Mouse (Mus musculus) T-helper 17 cell (primary cell): ENCODE data around the gene Gins1.

Source experiments
- in situ Hi-C, 2 experiments: fragments of 300-600 bp; cut with MboI, MseI; formaldehyde crosslinking; loops; 1 replicate in 1 of 2; 2 replicates in 1 of 2; pipeline ENCODE4 v1.15.1; 2025; ENCODE audit warnings: high pct_unique_total_duplicates in 2 of 2

The Gins1 gene

GRCm38 (mm10) chr2:150904936-150905450 lies at the start of gene Gins1:
TSS of gene Gins1 (plus strand) at chr2:150905400.
- in situ Hi-C loops: loop anchor here (10.0 to 25.0 kb wide), 3 partner anchors 330 to 832 kb away; partner anchors contain the start of genes Cst7 (in 1 of the 2), Fkbp1a (in 1 of the 2) and Psmf1 (in 1 of the 2)

GRCm38 (mm10) chr2:150858724-150859487 lies 46.3 kb upstream of the Gins1 start:
- in situ Hi-C loops: no loop called here

- in situ Hi-C loops: no loop called here
Measured at GRCm38 (mm10) chr2:150859709-150860470, 45.3 kb upstream of the Gins1 start.

DNA sequence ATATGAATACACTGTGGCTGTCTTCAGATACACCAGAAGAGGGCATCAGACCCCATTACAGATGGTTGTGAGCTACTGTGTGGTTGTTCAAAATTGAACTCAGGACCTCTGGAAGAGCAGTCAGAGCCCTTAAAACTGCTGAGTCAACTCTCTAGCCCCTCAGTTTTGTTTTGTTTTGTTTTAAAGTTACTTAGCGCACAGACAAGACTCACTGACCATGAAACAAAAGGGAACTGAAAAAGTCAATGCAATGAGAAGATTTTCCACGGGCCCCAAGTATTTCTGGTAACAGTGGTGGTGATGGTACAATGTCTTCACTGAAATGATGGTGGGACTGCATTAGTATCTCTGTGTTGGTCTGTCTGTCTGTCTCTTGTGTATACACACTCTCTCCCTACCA lies 44.1 kb upstream of the Gins1 start:
- in situ Hi-C loops: no loop called here

DNA sequence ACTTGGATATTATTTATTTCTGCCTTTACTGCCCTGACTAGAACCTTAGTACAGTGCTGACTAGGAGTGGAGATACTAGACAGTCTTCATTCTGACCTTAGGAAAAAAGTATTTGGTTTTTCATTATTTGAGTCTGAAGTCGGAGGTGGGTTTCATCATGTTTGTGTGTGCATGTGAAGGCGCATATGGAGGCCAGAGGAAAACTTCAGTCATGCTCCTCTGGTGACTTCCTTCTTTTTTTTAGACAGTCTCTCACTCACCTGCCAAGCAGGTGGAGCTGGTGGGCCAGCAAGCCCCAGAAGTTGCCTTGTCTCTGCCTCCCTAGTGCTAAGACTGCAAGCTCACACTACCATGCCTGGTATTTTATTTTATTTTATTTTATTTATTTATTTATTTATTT lies 38.2 kb upstream of the Gins1 start:
- in situ Hi-C loops: no loop called here

- in situ Hi-C loops: no loop called here
Measured at GRCm38 (mm10) chr2:150869446-150869845, 35.8 kb upstream of the Gins1 start.

- in situ Hi-C loops: no loop called here
Measured at GRCm38 (mm10) chr2:150874508-150874907, 30.7 kb upstream of the Gins1 start.

GRCm38 (mm10) chr2:150875226-150875625 lies 30.0 kb upstream of the Gins1 start:
- in situ Hi-C loops: no loop called here

- in situ Hi-C loops: no loop called here
Measured at GRCm38 (mm10) chr2:150877561-150877960, 27.6 kb upstream of the Gins1 start.

DNA sequence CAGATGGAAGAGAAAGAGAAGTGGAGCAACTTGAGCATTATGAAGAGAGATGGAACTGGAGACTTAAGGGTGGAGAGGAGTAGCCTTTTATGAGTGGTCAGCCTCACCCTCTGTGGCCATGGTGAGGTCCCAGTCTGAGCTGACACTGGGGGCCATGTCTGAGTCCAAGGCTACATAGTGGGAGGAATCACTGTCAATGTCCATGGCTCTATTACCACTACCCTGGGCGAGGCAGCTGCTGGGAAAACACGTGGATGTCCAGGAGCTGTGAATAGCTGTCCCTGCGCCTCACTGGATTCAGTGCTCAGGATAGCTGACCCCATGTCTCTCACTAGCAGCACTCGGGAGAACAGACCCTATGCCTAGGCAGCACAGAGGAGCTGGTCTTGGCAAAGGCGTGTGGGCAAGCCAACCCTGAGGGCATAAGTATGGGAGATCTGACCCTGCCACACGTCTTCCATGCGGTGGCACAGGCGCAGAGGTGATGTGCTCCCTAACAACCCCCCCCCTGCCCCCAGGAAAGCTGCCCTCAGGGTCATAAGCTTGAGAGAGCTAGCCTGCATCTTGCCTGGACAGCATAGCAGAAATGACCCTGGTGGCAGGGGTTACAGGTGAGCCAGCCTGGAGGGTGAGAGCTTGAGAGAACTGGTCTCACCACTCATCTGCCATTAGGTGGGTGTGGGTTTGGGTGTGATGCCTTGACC lies 21.0 kb upstream of the Gins1 start:
- in situ Hi-C loops: no loop called here

DNA sequence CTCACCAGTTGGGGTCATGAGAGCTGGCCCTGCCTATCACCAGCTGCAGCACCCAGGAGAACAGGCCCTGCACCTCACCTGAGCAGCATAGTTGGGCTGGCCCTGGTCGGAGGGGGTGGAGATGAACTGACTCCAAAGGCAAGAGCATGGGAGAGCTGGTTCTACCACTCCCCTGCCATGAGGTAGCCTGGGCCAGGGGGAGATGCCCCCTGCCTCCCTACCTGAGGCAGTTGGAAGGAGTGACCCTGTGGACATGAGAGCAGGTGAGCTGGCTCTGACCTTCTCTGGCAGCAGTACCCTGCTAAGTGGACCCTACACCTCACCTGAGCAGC lies 20.5 kb upstream of the Gins1 start:
- in situ Hi-C loops: no loop called here

- in situ Hi-C loops: no loop called here
Measured at GRCm38 (mm10) chr2:150885814-150886213, 19.4 kb upstream of the Gins1 start.

DNA sequence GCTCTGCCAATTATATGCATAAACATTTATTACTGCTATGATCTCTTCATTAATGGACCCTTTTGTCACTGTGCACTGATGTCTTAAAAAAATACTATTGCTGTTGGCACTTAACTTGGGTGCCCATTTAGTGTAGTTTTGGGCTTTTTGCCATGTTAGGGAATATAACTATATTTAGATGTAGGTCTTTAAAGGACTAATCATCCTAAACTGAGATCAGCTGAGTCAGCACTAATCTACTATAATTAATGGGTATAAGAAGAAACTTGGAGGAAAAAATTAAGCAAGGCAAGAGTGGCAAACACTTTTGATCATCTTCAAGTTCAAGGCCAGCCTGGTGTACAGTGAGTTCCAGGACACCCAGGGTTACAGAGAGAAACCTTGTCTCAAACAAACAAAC lies 18.9 kb upstream of the Gins1 start:
- in situ Hi-C loops: no loop called here

GRCm38 (mm10) chr2:150887370-150887769 lies 17.8 kb upstream of the Gins1 start:
- in situ Hi-C loops: no loop called here

GRCm38 (mm10) chr2:150894617-150895267 lies 10.5 kb upstream of the Gins1 start:
- in situ Hi-C loops: no loop called here

GRCm38 (mm10) chr2:150895691-150896252 lies 9.4 kb upstream of the Gins1 start:
- in situ Hi-C loops: no loop called here

- in situ Hi-C loops: loop anchor here (10.0 to 25.0 kb wide), 3 partner anchors 326 to 837 kb away; partner anchors contain the start of genes Cst7 (in 1 of the 2), Fkbp1a (in 1 of the 2) and Psmf1 (in 1 of the 2)
Measured at GRCm38 (mm10) chr2:150900341-150900740, 4.9 kb upstream of the Gins1 start.

- in situ Hi-C loops: loop anchor here (10.0 to 25.0 kb wide), 3 partner anchors 328 to 835 kb away; partner anchors contain the start of genes Cst7 (in 1 of the 2), Fkbp1a (in 1 of the 2) and Psmf1 (in 1 of the 2)
Measured at GRCm38 (mm10) chr2:150902347-150902746, 2.9 kb upstream of the Gins1 start.

- in situ Hi-C loops: loop anchor here (10.0 to 25.0 kb wide), 3 partner anchors 330 to 833 kb away; partner anchors contain the start of genes Cst7 (in 1 of the 2), Fkbp1a (in 1 of the 2) and Psmf1 (in 1 of the 2)
Measured at GRCm38 (mm10) chr2:150904272-150904935, 796 bp upstream of the Gins1 start, which contains the start of gene Abhd12. TSS of gene Abhd12 (minus strand) at chr2:150904741.

DNA sequence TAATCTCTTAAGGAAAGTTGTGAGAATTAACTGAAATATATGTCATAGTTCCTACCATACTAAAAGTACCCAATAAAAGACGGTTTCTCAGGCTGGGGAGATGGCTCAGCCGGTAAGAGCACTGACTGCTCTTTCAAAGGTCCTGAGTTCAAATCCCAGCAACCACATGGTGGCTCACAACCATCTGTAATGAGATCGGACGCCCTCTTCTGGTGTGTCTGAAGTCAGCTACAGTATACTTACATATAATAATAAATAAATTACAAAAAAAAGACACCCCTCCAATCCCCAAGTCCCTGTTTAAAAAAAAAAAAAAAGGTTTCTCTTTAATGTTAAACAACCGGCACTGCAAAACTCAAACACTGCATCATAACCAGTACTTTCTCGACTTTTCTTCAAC lies 3.7 kb downstream of the Gins1 start:
- in situ Hi-C loops: loop anchor here (10.0 to 25.0 kb wide), 3 partner anchors 334 to 828 kb away; partner anchors contain the start of genes Cst7 (in 1 of the 2), Fkbp1a (in 1 of the 2) and Psmf1 (in 1 of the 2)
